Mouse (Mus musculus) megakaryocyte, adult 5-6 weeks (primary cell): ENCODE data around the gene Slc2a4. TPM values are rescaled to one million over a fixed set of nuclear protein-coding genes. Genes with fewer than 3 reads are reported as not detected.
"Not testable (repeated sequence)": the region's sequence is repeated elsewhere in the genome, so short reads cannot be mapped to it uniquely, and the experiment has no call there.

ENCODE experiments used
- ATAC-seq: 2 replicates; pipeline ENCODE4 v1.8.0; 2016; ENCODE audit warnings: mild to moderate bottlenecking, inconsistent platforms; ENCODE audit not compliant: poor library complexity, severe bottlenecking
- total RNA-seq, 2 experiments: library from RNA; stranded (forward) in 1 of 2; stranded (reverse) in 1 of 2; fragments of 153-499, 151-499 nt in 1 of 2; fragments of 221-1000, 200-1000 nt in 1 of 2; gene quantifications; 2 replicates each; pipeline versions ENCODE4 v1.2.3 to v1.2.4; 2015 to 2017

Slc2a4 gene
- total RNA-seq, 2 experiments from 2014 or later, result 0.07 TPM; not detected in 1

DNA sequence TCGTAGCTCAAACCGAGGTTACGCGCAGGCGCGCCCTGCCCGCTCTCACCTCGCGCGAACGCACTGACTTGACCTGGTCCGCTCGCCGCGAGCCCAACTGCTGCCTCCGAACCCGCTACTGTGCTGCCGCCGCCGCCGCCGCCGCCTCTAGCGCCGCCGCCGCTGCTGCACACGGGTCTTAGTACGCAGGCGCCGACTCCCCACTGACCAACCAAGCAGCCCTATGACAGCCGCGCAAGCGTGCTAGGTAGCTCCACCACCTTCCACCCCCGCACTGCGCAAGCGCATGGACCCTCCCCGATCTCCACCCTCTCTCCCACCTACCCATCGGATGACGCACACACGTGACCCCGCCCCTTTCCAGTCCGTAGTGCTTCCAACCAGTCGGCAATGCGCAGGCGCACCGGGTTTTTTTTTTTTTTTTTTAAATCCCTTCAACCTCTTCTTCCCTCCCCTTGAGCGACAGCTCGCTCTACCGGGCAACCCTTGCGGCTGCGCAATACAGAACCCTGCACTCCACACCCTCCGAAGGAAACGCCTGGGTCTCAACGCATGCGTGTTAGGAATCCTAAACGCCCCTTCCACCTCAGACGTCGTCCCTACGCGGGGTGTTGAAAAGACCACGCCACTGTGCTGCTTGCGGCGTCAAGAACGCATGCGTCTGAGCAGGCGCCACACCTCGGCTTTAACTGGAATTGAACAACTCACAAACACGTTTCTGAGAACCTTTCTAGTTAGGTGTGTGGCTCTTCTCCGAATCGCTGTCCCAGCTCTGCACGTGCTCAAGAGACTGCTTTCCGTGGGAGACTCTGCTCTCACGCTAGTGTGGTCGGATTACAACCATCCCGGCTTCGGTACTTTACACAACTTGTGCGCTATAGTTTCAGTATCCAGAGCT lies 26.6 kb downstream of the Slc2a4 start, which contains the start of gene Eif5a:
Gene Eif5a, minus strand, starts transcription at position 845 of the 898 bp plus-strand sequence.
- peak; percentile 80 for ATAC-seq

DNA sequence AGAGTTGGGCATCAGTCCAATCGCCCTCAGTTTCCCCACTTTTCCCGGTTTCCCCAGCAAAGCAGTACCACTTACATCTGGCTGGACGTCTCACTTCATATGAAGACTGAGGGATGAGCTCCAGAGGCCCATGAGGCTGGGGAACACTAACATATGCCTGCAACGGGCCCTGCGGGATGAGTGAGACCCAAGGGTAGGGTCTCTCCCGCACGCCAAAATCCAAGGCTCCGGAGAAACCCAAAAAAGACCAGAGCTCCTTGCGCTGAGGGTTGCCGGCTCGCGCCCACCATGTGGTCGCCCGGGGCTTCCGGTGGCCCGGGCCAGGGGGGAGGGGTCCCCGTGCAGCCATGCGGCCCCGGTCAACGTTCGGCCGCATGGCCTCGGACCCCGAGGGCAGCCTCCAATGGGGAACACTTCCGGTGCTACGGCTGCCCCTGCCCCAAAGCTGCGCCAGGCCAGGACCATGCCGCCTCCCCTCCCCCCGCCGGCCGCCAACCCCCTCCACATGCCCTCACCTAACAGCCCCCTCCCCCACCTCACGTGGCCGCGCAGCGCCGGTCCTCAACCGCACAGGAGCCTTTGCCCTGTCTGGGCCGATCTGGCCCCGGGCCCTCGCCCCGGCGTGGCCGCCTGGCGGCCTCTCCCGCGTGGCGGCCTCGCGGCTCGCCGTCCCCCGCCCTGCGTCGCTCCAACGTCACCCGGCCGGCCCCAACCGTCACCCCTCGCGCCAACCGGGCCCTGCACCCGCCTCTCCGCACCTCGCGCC lies 27.5 kb downstream of the Slc2a4 start:
- peak; percentile 1; the same call in 1 of the 2 replicates for ATAC-seq

GRCm38 (mm10) chr11:69919661-69920265 lies 28.2 kb downstream of the Slc2a4 start:
- ATAC-seq, result peak; percentile 53

- no peak for ATAC-seq
These were observed 28.9 kb downstream of the Slc2a4 start for GRCm38 (mm10) chr11:69919053-69919452.

DNA sequence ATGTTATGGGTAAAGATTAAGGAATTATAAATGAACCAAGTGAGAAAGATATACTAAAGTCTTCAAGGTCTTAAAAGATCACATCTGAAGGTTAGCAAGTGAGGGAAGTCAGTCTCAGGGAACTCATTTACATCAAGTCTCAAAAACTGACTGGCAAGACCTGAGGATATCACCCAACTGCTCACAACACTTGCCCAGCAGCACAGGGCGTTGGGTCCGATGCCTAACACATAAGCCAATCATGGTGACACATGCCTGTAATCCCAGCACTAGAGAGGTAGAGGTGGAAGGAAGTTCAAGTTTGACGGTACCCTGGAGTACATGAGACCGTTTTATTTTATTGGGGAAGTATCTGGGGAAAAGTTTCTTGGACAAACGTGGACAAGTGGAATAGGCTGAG lies 29.9 kb downstream of the Slc2a4 start:
- no peak for ATAC-seq

- ATAC-seq, result no peak
These were observed 30.5 kb downstream of the Slc2a4 start for GRCm38 (mm10) chr11:69917379-69917948.

- not testable (repeated sequence) for ATAC-seq
These were observed 31.2 kb downstream of the Slc2a4 start for GRCm38 (mm10) chr11:69916652-69917378.

DNA sequence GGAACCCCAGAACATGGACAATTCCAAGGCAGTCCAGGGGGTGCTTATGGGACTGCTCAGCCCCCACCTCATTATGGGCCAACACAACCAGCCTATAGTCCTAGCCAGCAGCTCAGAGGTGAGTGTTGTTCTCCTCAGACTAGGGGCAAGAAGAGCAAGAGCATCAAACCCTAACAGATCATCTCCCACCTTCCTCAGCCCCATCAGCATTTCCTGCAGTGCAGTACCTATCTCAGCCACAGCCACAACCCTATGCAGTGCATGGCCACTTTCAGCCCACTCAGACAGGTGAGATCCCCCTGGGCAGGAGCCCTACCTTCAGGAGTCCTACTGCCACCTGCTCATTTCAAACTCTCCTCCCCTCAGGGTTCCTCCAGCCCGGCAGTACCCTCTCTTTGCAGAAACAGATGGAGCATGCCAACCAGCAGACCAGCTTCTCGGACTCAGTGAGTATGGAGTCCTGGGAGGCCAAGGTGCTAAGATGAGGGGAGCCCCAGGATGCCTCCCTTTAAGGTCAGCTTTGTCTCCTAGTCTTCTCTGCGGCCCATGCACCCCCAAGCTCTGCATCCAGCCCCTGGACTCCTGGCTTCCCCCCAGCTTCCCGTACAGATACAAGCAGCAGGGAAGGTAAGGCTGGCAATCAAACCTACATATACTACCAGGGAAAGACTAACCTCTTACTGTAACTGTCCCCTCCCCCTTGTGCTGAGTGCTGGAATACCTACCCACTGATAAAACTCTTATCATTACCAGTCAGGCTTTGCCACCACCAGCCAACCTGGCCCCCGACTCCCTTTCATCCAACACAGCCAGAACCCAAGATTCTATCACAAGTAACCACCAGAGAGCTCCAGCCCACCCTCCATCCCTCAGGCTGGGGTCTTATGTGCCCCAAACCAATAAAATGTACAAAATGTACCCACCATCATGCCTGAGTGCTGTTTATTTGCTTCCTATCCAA lies 32.0 kb downstream of the Slc2a4 start:
- ATAC-seq, result no peak

DNA sequence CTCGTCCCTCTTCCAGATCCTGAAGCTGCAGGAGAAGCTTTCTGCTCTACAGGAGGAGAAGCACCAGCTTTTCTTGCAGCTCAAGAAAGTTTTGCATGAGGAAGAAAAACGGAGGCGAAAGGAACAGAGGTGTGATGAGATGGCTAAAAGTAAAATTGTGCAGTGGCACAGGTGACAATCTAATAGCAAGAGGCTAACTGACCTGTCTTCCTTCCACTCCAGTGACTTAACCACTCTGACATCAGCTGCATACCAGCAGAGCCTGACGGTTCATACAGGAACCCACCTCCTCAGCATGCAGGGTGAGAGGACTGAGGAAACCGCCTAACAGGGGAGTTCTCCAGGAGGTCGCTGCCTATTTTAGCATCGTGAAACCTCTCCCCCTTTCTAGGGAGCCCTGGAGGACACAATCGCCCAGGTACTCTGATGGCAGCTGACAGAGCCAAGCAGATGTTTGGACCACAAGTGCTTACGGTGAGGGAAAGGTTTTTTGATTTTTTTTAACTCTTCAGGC lies 33.0 kb downstream of the Slc2a4 start:
- ATAC-seq, result no peak

- ATAC-seq, result peak; percentile 32
These were observed 33.6 kb downstream of the Slc2a4 start for GRCm38 (mm10) chr11:69914372-69914764.

GRCm38 (mm10) chr11:69913554-69914371 lies 34.2 kb downstream of the Slc2a4 start, which contains the start of gene Gps2:
Gene Gps2 (plus strand): TSS chr11:69913888.
- ATAC-seq, result peak; percentile 89

DNA sequence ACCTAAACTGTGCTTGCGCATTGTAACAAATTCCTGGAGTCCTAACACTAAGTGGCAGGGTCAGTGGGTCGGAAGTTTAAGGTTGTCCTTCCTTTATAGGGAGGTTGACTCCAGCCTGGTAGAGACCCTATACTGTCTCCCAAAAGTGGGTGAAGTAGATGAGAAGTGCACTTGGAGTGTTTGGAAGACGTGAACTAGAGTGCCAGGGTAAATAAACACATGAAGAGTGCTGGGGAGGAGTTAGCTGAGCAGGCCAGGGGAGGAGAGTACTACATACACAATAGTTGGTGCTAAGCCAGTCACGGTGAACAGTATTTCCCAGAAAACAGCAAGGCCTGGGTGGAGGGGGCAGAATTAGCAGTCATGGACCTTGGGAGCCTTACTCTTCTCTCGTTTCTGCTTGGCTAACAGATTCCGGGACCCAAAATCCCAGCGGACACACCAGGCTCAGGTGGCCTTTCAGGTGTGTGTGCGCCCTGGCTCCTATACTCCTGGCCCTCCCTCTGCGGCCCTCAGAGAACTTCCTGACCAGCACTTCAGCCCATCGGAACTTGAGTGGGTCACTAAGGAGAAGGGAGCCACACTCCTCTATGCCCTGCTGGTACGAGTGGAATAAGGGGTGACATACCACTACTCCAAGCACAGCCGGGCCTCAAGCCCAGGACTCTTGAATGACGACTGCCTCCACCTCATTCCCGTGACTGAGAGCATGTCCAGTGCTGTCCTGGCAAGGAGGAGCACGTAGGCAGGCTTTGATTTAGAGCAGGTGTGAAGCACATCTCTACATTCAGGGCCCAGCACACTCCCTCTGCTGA lies 35.1 kb downstream of the Slc2a4 start:
- no peak for ATAC-seq

DNA sequence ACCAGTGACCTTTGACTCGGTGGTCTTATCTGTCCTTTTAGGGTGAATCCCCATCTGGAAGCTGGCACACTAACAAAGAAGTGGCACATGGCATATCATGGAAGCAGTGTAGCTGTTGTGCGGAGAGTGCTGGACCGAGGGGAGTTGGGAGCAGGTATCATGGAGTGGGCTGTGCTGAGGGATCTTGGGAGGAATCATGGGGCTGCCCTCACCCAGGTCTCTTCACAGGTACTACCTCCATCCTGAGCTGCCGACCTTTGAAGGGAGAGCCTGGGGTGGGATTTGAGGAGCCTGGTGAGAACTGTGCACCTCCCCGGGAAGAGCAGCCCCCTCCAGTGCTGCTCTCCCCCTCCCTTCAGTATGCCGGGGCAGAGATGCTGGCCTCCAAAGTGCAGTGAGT lies 36.3 kb downstream of the Slc2a4 start:
- no peak for ATAC-seq

GRCm38 (mm10) chr11:69910781-69911560 lies 37.0 kb downstream of the Slc2a4 start:
- ATAC-seq, result no peak

DNA sequence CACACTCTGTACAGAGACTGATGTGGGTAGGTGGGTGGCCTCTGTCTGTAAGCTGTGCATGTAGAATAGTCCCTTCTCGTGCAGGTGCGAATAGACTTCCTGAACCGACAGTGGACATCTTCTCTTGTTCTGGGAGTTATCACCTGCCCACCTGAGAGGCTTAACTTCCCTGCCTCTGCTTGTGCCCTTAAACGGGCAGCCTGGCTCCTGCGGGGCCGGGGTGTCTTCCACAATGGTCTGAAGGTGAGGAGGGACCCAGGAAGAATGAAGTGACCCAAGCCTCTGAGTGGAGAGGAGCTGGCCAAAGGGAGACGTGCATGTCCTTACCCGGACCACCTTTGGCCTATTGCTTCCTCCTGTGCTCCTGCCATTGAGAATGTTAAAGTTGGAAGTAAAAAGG lies 37.8 kb downstream of the Slc2a4 start:
- no peak for ATAC-seq

GRCm38 (mm10) chr11:69909174-69909573 lies 38.8 kb downstream of the Slc2a4 start:
- ATAC-seq, result no peak
